ENCODE assay signal across 8 mouse cellular contexts in genomic region chr13:83721563-83721962, GRCm38 (mm10).
A peak's percentile ranks its signal among the peaks of the same experiment; 100 is the strongest.
DNase-seq lines count a peak whose midpoint lies in the region; ATAC-seq lines count a peak whose summit lies in the region.

No protein-coding gene starts in this region.

- peak overlapping the region; percentile 35; the same call in 1 of the 2 replicates for H3K4me2 ChIP-seq in embryonic facial prominence, embryonic 12.5 days (replicated peaks)

- H3K27ac ChIP-seq in embryonic facial prominence, embryonic 12.5 days = peak overlapping the region; percentile 12; the same call in 1 of the 2 replicates

- peaks cover 81% of the 10 kb centered on the region for H3K27me3 ChIP-seq in embryonic facial prominence, embryonic 12.5 days

- WGBS in embryonic facial prominence, embryonic 12.5 days = 1% methylated on average over 14 of the region's 14 CpGs

- no peaks in the 10 kb centered on the region for H3K36me3 ChIP-seq in embryonic facial prominence, embryonic 12.5 days

- intact Hi-C loops in left cerebral cortex, postnatal 25 days (cut with DNase I) = loop anchor here (2.0 to 10.0 kb wide), 2 partner anchors 1033 to 1183 kb away; no protein-coding TSS in a partner anchor

- H3K9me3 ChIP-seq in embryonic facial prominence, embryonic 12.5 days = no peaks in the 10 kb centered on the region

- peak; percentile 1 for ATAC-seq in frontal cortex, adult (ENCODE audit: low TSS enrichment)
- no peak; the same call in 1 of the 2 replicates for ATAC-seq in embryonic facial prominence, embryonic 12.5 days (ENCODE audit: insufficient number of reproducible peaks, insufficient read depth, low FRiP score, low TSS enrichment)

- H3K4me3 ChIP-seq in embryonic facial prominence, embryonic 12.5 days = peak overlapping the region; percentile 27

- H3K4me1 ChIP-seq in embryonic facial prominence, embryonic 12.5 days = 0 out of 2 replicates have a peak, but pooled peaks cover 4% of the 10 kb centered on the region

- DNase-seq in frontal cortex, postnatal 14 days (ENCODE audit: low spot score in 2 of 2) = no peak
- peak; percentile 63 for DNase-seq in ES-CJ7 (ENCODE audit: low read depth, low spot score)
- peak; percentile 40 to 56 for DNase-seq in left cerebral cortex, postnatal 25 days (ENCODE audit: low spot score in 2 of 2)
- no peak for DNase-seq in urinary bladder, postnatal 4 days (ENCODE audit: low spot score in 2 of 2)
- no peak for DNase-seq in urinary bladder, postnatal 14 days (ENCODE audit: low spot score)
- no peak for DNase-seq in spleen, postnatal 36 days (ENCODE audit: low spot score in 2 of 2)

- peak overlapping the region; percentile 29; the same call in 1 of the 2 replicates for H3K9ac ChIP-seq in embryonic facial prominence, embryonic 12.5 days

Comparison
In these comparisons a context has a peak if more than half of its experiments do, and no peak if none do; other contexts are left out.
1. DNase-seq: peak in ES-CJ7 (single experiment) and left cerebral cortex, postnatal 25 days (2 of 2); none in frontal cortex, postnatal 14 days (0 of 2), urinary bladder, postnatal 4 days (0 of 2), urinary bladder, postnatal 14 days (single experiment) and spleen, postnatal 36 days (0 of 2).